Mouse (Mus musculus) lung, embryonic 16.5 days (tissue): Measurements from ENCODE around the gene Psmc4. TPM values are rescaled to one million over a fixed set of nuclear protein-coding genes. Genes with fewer than 3 reads are reported as not detected.

Experiments used
- polyA plus RNA-seq: library from polyadenylated mRNA; unstranded; fragments of >200 nt; fragmentation: Nextera tagmentation; extraction: Ambion mirVana; gene quantifications from 2 replicates; pipeline ENCODE4 v1.2.1, GENCODE M21; 2015

The Psmc4 gene
- polyA plus RNA-seq, 1 experiment from 2014 or later = 256 TPM

Other genes with a start within 250 kb of the Psmc4 start
- gene Zfp626, start 242.9 kb downstream of the Psmc4 start, polyA plus RNA-seq = 2.3 and 2.4 TPM in 2 replicates
- gene Zfp59, start 211.5 kb downstream of the Psmc4 start, polyA plus RNA-seq = 8.4 TPM in 2 replicates
- gene Zfp607a, start 192.6 kb downstream of the Psmc4 start, polyA plus RNA-seq = 3.6 and 4.2 TPM in 2 replicates
- gene Zfp974, start 120.6 kb downstream of the Psmc4 start, polyA plus RNA-seq = 10.0 and 11.5 TPM in 2 replicates
- gene Zfp780b, start 70.9 kb downstream of the Psmc4 start, polyA plus RNA-seq = 17.8 and 18.1 TPM in 2 replicates
- gene Zfp850, start 36.0 kb downstream of the Psmc4 start, polyA plus RNA-seq = 4.9 and 5.1 TPM in 2 replicates
- gene Fcgbp, start 21.1 kb upstream of the Psmc4 start, polyA plus RNA-seq = 1.5 and 2.4 TPM in 2 replicates
- gene 9530053A07Rik, start 79.4 kb upstream of the Psmc4 start, polyA plus RNA-seq = 0.06 TPM in 1 of 2 replicates, not detected in the other
- 69.3 and 84.5 TPM in 2 replicates for gene Fbl, start 119.6 kb upstream of the Psmc4 start, polyA plus RNA-seq
- gene Dyrk1b, start 129.4 kb upstream of the Psmc4 start, polyA plus RNA-seq = 12.3 TPM in 2 replicates
- 1.2 and 1.9 TPM in 2 replicates for gene Eid2, start 217.8 kb upstream of the Psmc4 start, polyA plus RNA-seq
- 7.9 and 9.6 TPM in 2 replicates for gene Eid2b, start 227.6 kb upstream of the Psmc4 start, polyA plus RNA-seq
- not detected in 2 replicates for gene Selenov, start 241.1 kb upstream of the Psmc4 start, polyA plus RNA-seq